Mouse (Mus musculus) CH12.LX (cell line): ENCODE data around the gene Stk40. TPM values are rescaled to one million over a fixed set of nuclear protein-coding genes. Genes with fewer than 3 reads are reported as not detected.
A peak's percentile ranks its signal among the peaks of the same experiment; 100 is the strongest.

Source experiments
- DNase-seq: peaks from one replicate; pipeline ENCODE4 v3.0.0-alpha.2; 2013; ENCODE audit errors: extremely low read depth
- H3K27ac ChIP-seq: 2 replicates; pipeline ENCODE4 v1.5.1; 2012; ENCODE audit warnings: low read depth, mild to moderate bottlenecking, control low read depth, moderate library complexity; ENCODE audit not compliant: insufficient read depth
- H3K27me3 ChIP-seq: replicated peaks from 2 replicates; pipeline ENCODE3; 2012; ENCODE audit warnings: inconsistent platforms
- H3K36me3 ChIP-seq, 2 experiments: replicated peaks in 1 of 2; 2 replicates each; pipeline versions ENCODE3 to v1.6.1; 2012; ENCODE audit warnings: inconsistent platforms in 1 of 2, low read length in 1 of 2, mild to moderate bottlenecking in 1 of 2, mixed read lengths in 1 of 2, moderate library complexity in 1 of 2; ENCODE audit not compliant: control insufficient read depth in 1 of 2, insufficient read depth in 1 of 2
- H3K4me1 ChIP-seq, 2 experiments: 2 replicates each; pipeline ENCODE4 v1.6.1; 2012; ENCODE audit warnings: inconsistent platforms in 1 of 2, moderate library complexity in 1 of 2; ENCODE audit not compliant: insufficient read depth in 2 of 2, control insufficient read depth in 1 of 2
- H3K4me2 ChIP-seq: 2 replicates; pipeline ENCODE4 v1.6.1; 2012; ENCODE audit warnings: low read depth, mild to moderate bottlenecking, control low read depth; ENCODE audit not compliant: poor library complexity, insufficient read depth, severe bottlenecking
- H3K4me3 ChIP-seq, 3 experiments: fragments of 150-350 bp in 1 of 3; sonication (generic) in 1 of 3; replicated peaks in 1 of 3; 2 replicates each; pipeline versions ENCODE3 to v1.5.1; 2011 to 2012; ENCODE audit warnings: low read depth in 2 of 3, low read length in 2 of 3, mild to moderate bottlenecking in 2 of 3, moderate library complexity in 2 of 3, control low read depth in 1 of 3, improper control_type of control experiment in 1 of 3, inconsistent platforms in 1 of 3, mixed read lengths in 1 of 3; ENCODE audit not compliant: poor library complexity in 1 of 3
- H3K79me2 ChIP-seq: replicated peaks from 2 replicates; pipeline ENCODE4 v1.6.1; 2012; ENCODE audit warnings: mild to moderate bottlenecking, moderate library complexity; ENCODE audit not compliant: control insufficient read depth, poor library complexity, insufficient read depth, severe bottlenecking; ENCODE audit errors: extremely low read depth
- H3K9ac ChIP-seq: 2 replicates; pipeline ENCODE4 v1.6.1; 2012; ENCODE audit warnings: low read depth, mild to moderate bottlenecking, control low read depth, moderate library complexity; ENCODE audit not compliant: insufficient read depth
- H3K9me3 ChIP-seq: replicated peaks from 2 replicates; pipeline ENCODE3; 2012; ENCODE audit warnings: low read length, inconsistent platforms, mixed read lengths
- CHD2 ChIP-seq: IDR thresholded peaks from 2 replicates; pipeline ENCODE4 v1.6.1; 2011; ENCODE audit warnings: low read length, improper control_type of control experiment
- CTCF ChIP-seq, 2 experiments: IDR thresholded peaks in 1 of 2; conservative IDR thresholded peaks in 1 of 2; 2 replicates each; pipeline ENCODE4 v1.5.1; 2011 to 2012; ENCODE audit warnings: low read depth in 2 of 2, low read length in 2 of 2, improper control_type of control experiment in 1 of 2, inconsistent platforms in 1 of 2, mild to moderate bottlenecking in 1 of 2, moderate library complexity in 1 of 2
- E2F4 ChIP-seq: IDR thresholded peaks from 2 replicates; pipeline ENCODE4 v1.6.1; 2011; ENCODE audit warnings: low read depth, low read length, improper control_type of control experiment; ENCODE audit not compliant: insufficient replicate concordance
- ELF1 ChIP-seq: IDR thresholded peaks from 2 replicates; pipeline ENCODE4 v1.6.1; 2014; ENCODE audit warnings: low read depth, mild to moderate bottlenecking, inconsistent platforms, low read length, improper control_type of control experiment
- ETS1 ChIP-seq: conservative IDR thresholded peaks from 2 replicates; pipeline ENCODE4 v1.6.1; 2012; ENCODE audit warnings: low read depth, mild to moderate bottlenecking, inconsistent platforms, low read length, improper control_type of control experiment, moderate library complexity
- HCFC1 ChIP-seq: IDR thresholded peaks from 2 replicates; pipeline ENCODE4 v1.6.1; 2012; ENCODE audit warnings: low read depth, mild to moderate bottlenecking, inconsistent platforms, low read length, improper control_type of control experiment
- KAT2A ChIP-seq: IDR thresholded peaks from 2 replicates; pipeline ENCODE4 v1.6.1; 2012; ENCODE audit warnings: low read length, improper control_type of control experiment, inconsistent platforms; ENCODE audit not compliant: insufficient replicate concordance
- MAX ChIP-seq: IDR thresholded peaks from 2 replicates; pipeline ENCODE4 v1.6.1; 2011; ENCODE audit warnings: low read length, improper control_type of control experiment
- MEF2A ChIP-seq: IDR thresholded peaks from 2 replicates; pipeline ENCODE4 v1.6.1; 2014; ENCODE audit warnings: low read depth, mild to moderate bottlenecking, inconsistent platforms, low read length, improper control_type of control experiment, borderline replicate concordance
- NRF1 ChIP-seq: IDR thresholded peaks from 2 replicates; pipeline ENCODE4 v1.6.1; 2014; ENCODE audit warnings: low read depth, mild to moderate bottlenecking, inconsistent platforms, low read length, improper control_type of control experiment, moderate library complexity
- POLR2A ChIP-seq: IDR thresholded peaks from 2 replicates; pipeline ENCODE4 v1.6.1; 2011; ENCODE audit warnings: low read depth, mild to moderate bottlenecking, improper control_type of control experiment, low read length
- POLR2AphosphoS2 ChIP-seq: IDR thresholded peaks from 2 replicates; pipeline ENCODE4 v1.6.1; 2011; ENCODE audit warnings: low read depth, low read length, improper control_type of control experiment
- RAD21 ChIP-seq: IDR thresholded peaks from 2 replicates; pipeline ENCODE4 v1.6.1; 2011; ENCODE audit warnings: low read depth, mild to moderate bottlenecking, low read length, improper control_type of control experiment, moderate library complexity
- SIN3A ChIP-seq: IDR thresholded peaks from 2 replicates; pipeline ENCODE4 v1.6.1; 2012; ENCODE audit warnings: low read length, improper control_type of control experiment, inconsistent platforms
- SMC3 ChIP-seq: IDR thresholded peaks from 2 replicates; pipeline ENCODE4 v1.6.1; 2011; ENCODE audit warnings: low read depth, low read length, improper control_type of control experiment
- TCF12 ChIP-seq: IDR thresholded peaks from 2 replicates; pipeline ENCODE4 v1.6.1; 2014; ENCODE audit warnings: low read depth, mild to moderate bottlenecking, inconsistent platforms, low read length, improper control_type of control experiment
- USF1 ChIP-seq: IDR thresholded peaks from 2 replicates; pipeline ENCODE4 v1.6.1; 2014; ENCODE audit warnings: low read depth, mild to moderate bottlenecking, inconsistent platforms, low read length, improper control_type of control experiment
- USF2 ChIP-seq: conservative IDR thresholded peaks from 2 replicates; pipeline ENCODE4 v1.6.1; 2011; ENCODE audit warnings: low read depth, low read length, improper control_type of control experiment
- ZNF384 ChIP-seq: IDR thresholded peaks from 2 replicates; pipeline ENCODE4 v1.6.1; 2012; ENCODE audit warnings: low read depth, low read length, improper control_type of control experiment, inconsistent platforms
- dilution Hi-C: fragments of 300-500 bp; cut with MboI; formaldehyde crosslinking; loops from 2 replicates; pipeline ENCODE4 v1.14.3; 2020; ENCODE audit warnings: low sequenced_read_pairs; ENCODE audit not compliant: extremely low pct_unique_long_range_greater_than_20kb, extremely low pct_ligation_motif_present
- in situ Hi-C: fragments of 300-500 bp; cut with MboI; formaldehyde crosslinking; loops from 3 replicates; pipeline ENCODE4 v1.14.3; 2019; ENCODE audit warnings: low sequenced_read_pairs, low pct_ligation_motif_present, low pct_unique_long_range_greater_than_20kb, mixed read lengths
- polyA plus RNA-seq: library from polyadenylated mRNA; unstranded; fragments of >175 nt; gene quantifications from 2 replicates; pipeline ENCODE4 v1.2.1, GENCODE M21; 2012; ENCODE audit warnings: low read depth; ENCODE audit not compliant: insufficient read length
- total RNA-seq, 2 experiments: library from RNA; depleted of rRNA; stranded (reverse); fragments of 300-350 nt in 1 of 2; fragments of >200 nt in 1 of 2; gene quantifications; 2 replicates each; pipeline ENCODE4 v1.2.3; 2012 to 2014

Gene Stk40
- total RNA-seq (2012; rRNA removed) (12.0 and 16.4 TPM in 2 replicates), total RNA-seq (2014; rRNA removed) (6.4 and 8.6 TPM in 2 replicates), polyA plus RNA-seq (30.4 and 33.0 TPM in 2 replicates)

DNA sequence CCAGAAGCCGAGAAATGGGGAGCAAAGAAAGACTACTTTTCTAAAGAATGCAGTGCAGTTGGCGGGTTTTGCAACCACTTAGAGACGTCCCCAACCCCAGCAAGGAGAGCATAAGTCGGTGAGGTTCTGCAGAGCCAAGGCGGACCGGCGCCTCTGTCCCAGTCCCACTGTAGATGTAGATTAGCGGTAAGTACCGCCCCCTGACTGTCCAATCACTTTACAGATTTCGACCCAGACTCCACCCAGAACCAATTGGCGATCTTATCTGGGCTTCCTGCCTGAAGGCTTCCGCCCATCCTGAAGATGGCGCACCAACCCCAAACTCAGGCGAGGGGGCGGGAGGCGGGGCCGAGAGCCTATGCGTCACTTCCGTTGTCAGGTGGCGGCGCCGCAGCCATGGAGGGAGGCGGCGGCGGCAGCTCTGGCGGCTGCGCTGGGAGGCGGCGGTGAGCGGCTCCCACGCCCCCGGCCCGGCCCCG is at the start of gene Stk40:
TSS of gene Stk40 (plus strand) at position 368 of the 479 bp plus-strand sequence.
- Histone ChIP-seq H3K27ac (peak within 1 kb of the TSS; percentile 98), H3K9ac (peak within 1 kb of the TSS; percentile 96), H3K4me2 (peak within 1 kb of the TSS; percentile 99), H3K79me2 (peaks cover 44% of the 10 kb centered on the region), H3K27me3 (no peaks in the 10 kb centered on the region), H3K4me3 (peak within 1 kb of the TSS; percentile 74 to 94 (median 88)), H3K9me3 (no peaks in the 10 kb centered on the region), H3K36me3 (peaks cover 5 to 49% of the 10 kb centered on the region in 2 experiments), H3K4me1 (peaks cover 21 to 77% of the 10 kb centered on the region in 2 experiments)
- DNase-seq = peak; percentile 99
- TF ChIP-seq RAD21 = peak; percentile 43
- peak; percentile 71; the same call in 1 of the 2 replicates for TF ChIP-seq SIN3A
- TF ChIP-seq HCFC1 = peak; percentile 88
- TF ChIP-seq USF2 = no peak
- 0 out of 2 replicates have a peak, but pooled peaks have one; percentile 41 for TF ChIP-seq POLR2AphosphoS2
- no peak for TF ChIP-seq ZNF384
- no peak for TF ChIP-seq TCF12
- TF ChIP-seq MEF2A = 0 out of 2 replicates have a peak, but pooled peaks have one; percentile 36
- peak; percentile 27; the same call in 1 of the 2 replicates for TF ChIP-seq ETS1
- peak; percentile 98 for TF ChIP-seq ELF1
- TF ChIP-seq SMC3 = no peak
- no peak for TF ChIP-seq USF1
- peak; percentile 80 for TF ChIP-seq POLR2A
- TF ChIP-seq KAT2A = peak; percentile 79; the same call in 1 of the 2 replicates
- peak in 1 of 2 experiments; percentile 61; a peak in 2 of 4 replicates for TF ChIP-seq CTCF (conservative IDR thresholded peaks at IDR 0.05 in 1 of 2, IDR thresholded peaks at IDR 0.05 in 1 of 2; ENCODE audit: low read depth in 2 of 2, low read length in 2 of 2)
- peak; percentile 69 for TF ChIP-seq NRF1
- TF ChIP-seq CHD2 = peak; percentile 90
- 0 out of 2 replicates have a peak, but pooled peaks have one; percentile 3 for TF ChIP-seq E2F4
- dilution Hi-C loops (no loop called here), in situ Hi-C loops (no loop called here)

DNA sequence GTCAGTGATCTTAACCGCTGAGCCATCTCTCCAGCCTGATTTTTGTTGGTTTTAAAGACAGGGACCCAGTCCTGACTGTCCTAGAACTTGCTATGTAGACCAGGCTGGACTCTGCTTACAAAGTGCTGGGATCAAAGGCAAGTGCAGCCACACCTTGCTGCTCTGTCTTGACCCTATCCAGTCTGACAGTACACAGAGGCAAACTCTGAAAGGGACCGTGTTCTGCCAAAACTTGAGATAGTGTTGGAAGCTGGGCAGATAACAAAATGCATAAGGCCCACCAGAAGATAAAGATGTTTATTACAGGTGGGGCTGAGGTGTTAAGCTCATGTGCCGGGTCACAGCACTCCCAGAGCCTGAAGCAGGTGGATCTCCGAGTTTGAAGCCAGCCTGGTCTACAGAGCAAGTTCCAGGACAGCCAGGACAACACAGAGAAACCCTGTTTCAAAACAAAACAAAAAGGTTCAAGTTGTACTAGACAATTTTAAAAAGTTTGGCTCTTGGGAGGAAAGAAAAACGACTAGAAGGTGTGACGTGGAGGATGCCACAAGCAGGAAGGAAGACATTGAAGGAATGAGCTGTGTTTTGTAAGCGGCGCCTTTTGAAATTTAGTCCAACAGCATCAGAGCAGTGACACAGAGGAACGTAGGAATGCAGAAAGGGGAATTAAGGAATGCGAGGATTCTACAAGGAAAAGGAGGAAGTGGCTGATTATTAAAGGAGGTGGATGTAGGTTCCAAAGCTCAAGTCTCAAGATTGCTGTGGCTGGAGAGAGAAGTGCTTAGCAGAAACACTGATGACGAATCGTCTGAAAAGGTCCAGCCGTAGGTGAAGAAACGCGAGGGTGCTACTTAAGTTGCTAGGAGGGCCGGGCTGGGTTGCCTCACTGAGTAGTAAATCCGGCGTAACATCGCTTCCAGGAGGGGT is 46.3 kb upstream of the Stk40 start:
- Histone ChIP-seq H3K36me3 (peaks cover 22 to 39% of the 10 kb centered on the region in 2 experiments), H3K9ac (peak overlapping the region; percentile 27), H3K27ac (no peak overlapping the region), H3K4me2 (peak overlapping the region; percentile 90), H3K9me3 (no peaks in the 10 kb centered on the region), H3K4me1 (peaks cover 2 to 19% of the 10 kb centered on the region in 2 experiments; a peak in 3 of 4 replicates), H3K79me2 (no peaks in the 10 kb centered on the region), H3K4me3 (peak overlapping the region; percentile 60 to 77 (median 77)), H3K27me3 (no peaks in the 10 kb centered on the region)
- dilution Hi-C loops (no loop called here), in situ Hi-C loops (no loop called here)
- peak; percentile 27 for DNase-seq
- TF ChIP-seq MAX = no peak
- TF ChIP-seq POLR2AphosphoS2 = peak; percentile 70
